Mouse (Mus musculus) CD4-positive, CD25-positive, alpha-beta regulatory T cell (primary cell): ENCODE measurements around the gene Banp. TPM values are rescaled to one million over a fixed set of nuclear protein-coding genes. Genes with fewer than 3 reads are reported as not detected.

Experiments
- polyA plus RNA-seq: library from polyadenylated mRNA; unstranded; fragments of 100-300 nt; shearing (Covaris generic); gene quantifications from one replicate; pipeline ENCODE4 v1.2.1, GENCODE M21; 2017

Gene Banp
- 53.8 TPM for polyA plus RNA-seq

DNA sequence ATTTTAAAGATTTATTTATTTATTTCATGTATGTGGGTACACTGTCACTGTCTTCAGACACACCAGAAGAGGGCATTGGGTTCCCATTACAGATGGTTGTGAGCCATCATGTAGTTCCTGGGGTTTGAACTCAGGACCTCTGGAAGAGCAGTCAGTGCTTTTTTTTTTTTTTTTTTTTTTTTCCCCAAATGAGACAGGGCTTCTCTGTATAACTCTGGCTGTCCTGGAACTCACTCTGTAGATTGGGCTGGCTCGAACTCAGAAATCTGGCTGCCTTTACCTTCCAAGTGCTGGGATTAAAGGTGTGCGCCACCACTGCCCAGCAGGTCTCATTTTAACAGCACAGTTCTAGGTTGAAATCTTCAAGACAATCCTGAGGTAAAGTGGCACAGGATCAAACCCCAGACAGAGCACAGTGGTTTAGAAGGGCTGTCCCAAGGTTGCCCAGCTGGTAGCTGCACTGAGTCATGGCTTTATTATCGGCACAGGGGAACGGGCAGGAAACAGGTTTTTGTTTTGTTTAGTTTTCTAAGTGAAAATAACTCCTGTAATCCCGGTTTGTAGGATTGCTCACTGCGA is at the start of gene Banp:
Gene Banp (plus strand): TSS at position 529 of the 579 bp plus-strand sequence.

GRCm38 (mm10) chr8:121907587-121908248 is 41.8 kb upstream of the Banp start, which contains the start of gene Slc7a5:
TSS of gene Slc7a5 (minus strand) at chr8:121907694.

DNA sequence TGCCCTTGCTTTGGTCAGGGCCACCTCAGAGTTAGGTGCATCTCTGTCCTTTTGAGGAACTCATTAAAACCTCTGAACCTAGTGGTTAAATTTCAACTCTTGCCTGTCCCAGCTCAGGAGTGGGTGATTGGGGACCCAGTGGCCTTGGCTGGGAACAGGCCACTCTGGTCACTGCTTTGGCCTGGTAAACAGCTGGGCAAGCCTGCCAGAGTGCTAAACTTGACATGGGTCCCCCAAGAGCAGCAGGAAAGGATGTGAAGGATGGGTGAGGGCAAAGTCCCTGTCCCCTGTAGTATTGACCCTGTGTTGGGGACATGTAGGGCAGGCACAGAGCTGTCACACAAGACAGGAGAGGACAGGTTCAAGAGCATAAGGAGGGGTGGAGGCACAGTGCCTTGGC is 4.7 kb upstream of the Banp start, which contains the start of gene Car5a:
Gene Car5a (minus strand): TSS at position 74 of the 400 bp plus-strand sequence.

Other genes starting within 250 kb of the Banp start
- gene Jph3, start 220.1 kb upstream of the Banp start, polyA plus RNA-seq: 0.06 TPM
- gene Klhdc4, start 120.2 kb upstream of the Banp start, polyA plus RNA-seq: 41.2 TPM
- 39.9 TPM for gene Slc7a5, start 42.1 kb upstream of the Banp start, polyA plus RNA-seq
- not detected for gene Car5a, start 4.8 kb upstream of the Banp start, polyA plus RNA-seq